Mouse (Mus musculus) neural tube, embryonic 11.5 days (tissue): Measurements from ENCODE around the gene Pdlim7. TPM values are rescaled to one million over a fixed set of nuclear protein-coding genes. Genes with fewer than 3 reads are reported as not detected.
A peak's percentile ranks its signal among the peaks of the same experiment; 100 is the strongest.

Experiments used
- ATAC-seq: fragments of 200-750 bp; cut with Nextera tagmentation; 2 replicates; pipeline ENCODE4 v1.8.0; 2017; ENCODE audit warnings: moderate number of reproducible peaks, mild to moderate bottlenecking, moderate TSS enrichment, moderate library complexity; ENCODE audit not compliant: insufficient read depth, low FRiP score, low TSS enrichment
- DNase-seq: peaks from one replicate; pipeline ENCODE4 v3.0.0-alpha.2; 2015; ENCODE audit warnings: low spot score
- H3K27ac ChIP-seq: fragments of 300-500 bp; sonication (generic); 2 replicates; pipeline ENCODE4 v1.5.1; 2014; ENCODE audit warnings: low read depth, mild to moderate bottlenecking, low read length
- H3K27me3 ChIP-seq: fragments of 300-500 bp; sonication (generic); 2 replicates; pipeline ENCODE4 v1.6.1; 2014; ENCODE audit warnings: mild to moderate bottlenecking, low read length, mixed read lengths; ENCODE audit not compliant: control insufficient read depth, insufficient read depth
- H3K36me3 ChIP-seq: fragments of 300-500 bp; sonication (generic); 2 replicates; pipeline ENCODE4 v1.6.1; 2014; ENCODE audit warnings: mild to moderate bottlenecking, low read length, moderate library complexity, mixed read lengths; ENCODE audit not compliant: control insufficient read depth, insufficient read depth
- H3K4me1 ChIP-seq: fragments of 300-500 bp; sonication (generic); 2 replicates; pipeline ENCODE4 v1.6.1; 2014; ENCODE audit warnings: low read length, mixed read lengths; ENCODE audit not compliant: control insufficient read depth, insufficient read depth
- H3K4me2 ChIP-seq: fragments of 300-500 bp; sonication (generic); 2 replicates; pipeline ENCODE4 v1.6.1; 2014; ENCODE audit warnings: low read depth, mild to moderate bottlenecking, moderate library complexity
- H3K4me3 ChIP-seq: fragments of 300-500 bp; sonication (generic); 2 replicates; pipeline ENCODE4 v1.5.1; 2014; ENCODE audit warnings: low read depth, low read length
- H3K9ac ChIP-seq: fragments of 300-500 bp; sonication (generic); 2 replicates; pipeline ENCODE4 v1.6.1; 2014; ENCODE audit warnings: mild to moderate bottlenecking, low read length
- H3K9me3 ChIP-seq: fragments of 300-500 bp; sonication (generic); 2 replicates; pipeline ENCODE4 v1.6.1; 2016; ENCODE audit warnings: low read length; ENCODE audit not compliant: control insufficient read depth
- WGBS: fragments of 180-500 bp; shearing (Covaris S2); extraction: QIAGEN DNeasy Blood & Tissue Kit; methylation state at CpG from one replicate; pipeline ENCODE4 v1.1.7; 2014; 5-methylcytosine and 5-hydroxymethylcytosine counted together
- polyA plus RNA-seq: library from polyadenylated mRNA; unstranded; fragments of >200 nt; fragmentation: Nextera tagmentation; extraction: Ambion mirVana; gene quantifications from 2 replicates; pipeline ENCODE4 v1.2.1, GENCODE M21; 2014

Pdlim7 gene
- polyA plus RNA-seq, 1 experiment from 2014 or later, result 172 TPM

GRCm38 (mm10) chr13:55540933-55541332 lies 27.5 kb upstream of the Pdlim7 start:
- Histone ChIP-seq H3K27ac (no peak overlapping the region), H3K4me3 (no peak overlapping the region), H3K9ac (no peak overlapping the region), H3K9me3 (no peaks in the 10 kb centered on the region), H3K4me2 (no peak overlapping the region), H3K4me1 (no peaks in the 10 kb centered on the region), H3K36me3 (peaks cover 26% of the 10 kb centered on the region), H3K27me3 (no peaks in the 10 kb centered on the region)
- DNase-seq (no peak), ATAC-seq (no peak)
- WGBS, result 94% methylated on average over 2 of the region's 2 CpGs

GRCm38 (mm10) chr13:55536194-55537175 lies 23.0 kb upstream of the Pdlim7 start, which contains the start of gene Ddx41:
TSS of gene Ddx41 (minus strand) at chr13:55536658.
- Histone ChIP-seq H3K4me1 (peaks cover 4% of the 10 kb centered on the region; the same call in 1 of the 2 replicates), H3K9me3 (no peaks in the 10 kb centered on the region), H3K4me2 (peak within 1 kb of the TSS; percentile 87), H3K36me3 (peaks cover 25% of the 10 kb centered on the region), H3K27me3 (no peaks in the 10 kb centered on the region), H3K4me3 (peak within 1 kb of the TSS; percentile 89), H3K9ac (peak within 1 kb of the TSS; percentile 70), H3K27ac (no peak within 1 kb of the TSS)
- DNase-seq, result peak; percentile 97
- under 1% methylated on average over 65 of the region's 70 CpGs for WGBS
- ATAC-seq, result peak; percentile 96

GRCm38 (mm10) chr13:55535796-55536193 lies 22.3 kb upstream of the Pdlim7 start:
- 20% methylated on average over 17 of the region's 17 CpGs for WGBS
- ATAC-seq, result 0 out of 2 replicates have a peak, but pooled peaks have one; percentile 13
- peaks cover 4% of the 10 kb centered on the region; the same call in 1 of the 2 replicates for H3K4me1 ChIP-seq
- H3K9me3 ChIP-seq, result no peaks in the 10 kb centered on the region
- peak overlapping the region; percentile 87 for H3K4me2 ChIP-seq
- no peaks in the 10 kb centered on the region for H3K27me3 ChIP-seq
- DNase-seq, result no peak
- peaks cover 22% of the 10 kb centered on the region for H3K36me3 ChIP-seq
- peak overlapping the region; percentile 70 for H3K9ac ChIP-seq
- no peak overlapping the region for H3K27ac ChIP-seq
- peak overlapping the region; percentile 89 for H3K4me3 ChIP-seq

GRCm38 (mm10) chr13:55535191-55535590 lies 21.7 kb upstream of the Pdlim7 start:
- H3K27ac ChIP-seq, result no peak overlapping the region
- peaks cover 17% of the 10 kb centered on the region for H3K36me3 ChIP-seq
- DNase-seq (no peak), ATAC-seq (no peak)
- peak overlapping the region; percentile 89 for H3K4me3 ChIP-seq
- no peaks in the 10 kb centered on the region for H3K27me3 ChIP-seq
- WGBS, result 96% methylated on average over 15 of the region's 15 CpGs
- H3K4me1 ChIP-seq, result peaks cover 4% of the 10 kb centered on the region; the same call in 1 of the 2 replicates
- no peak overlapping the region for H3K9ac ChIP-seq
- H3K9me3 ChIP-seq, result no peaks in the 10 kb centered on the region
- H3K4me2 ChIP-seq, result peak overlapping the region; percentile 87

GRCm38 (mm10) chr13:55529198-55529915 lies 15.9 kb upstream of the Pdlim7 start, which contains the start of gene Dok3:
TSS of gene Dok3 (minus strand) at chr13:55529296.
- no peaks in the 10 kb centered on the region for H3K9me3 ChIP-seq
- peaks cover 17% of the 10 kb centered on the region for H3K36me3 ChIP-seq
- H3K4me2 ChIP-seq, result no peak within 1 kb of the TSS
- H3K27ac ChIP-seq, result no peak within 1 kb of the TSS
- H3K4me3 ChIP-seq, result no peak within 1 kb of the TSS
- H3K9ac ChIP-seq, result no peak within 1 kb of the TSS
- no peak for ATAC-seq
- DNase-seq, result no peak
- WGBS, result 85% methylated on average over 8 of the region's 8 CpGs
- no peaks in the 10 kb centered on the region for H3K4me1 ChIP-seq
- H3K27me3 ChIP-seq, result no peaks in the 10 kb centered on the region

- Histone ChIP-seq H3K4me3 (no peak overlapping the region), H3K9me3 (no peaks in the 10 kb centered on the region), H3K4me2 (no peak overlapping the region), H3K4me1 (no peaks in the 10 kb centered on the region), H3K9ac (no peak overlapping the region), H3K27me3 (no peaks in the 10 kb centered on the region), H3K36me3 (peaks cover 9% of the 10 kb centered on the region), H3K27ac (no peak overlapping the region)
- DNase-seq (no peak), ATAC-seq (no peak)
- 81% methylated on average over 18 of the region's 18 CpGs for WGBS
These were observed 14.6 kb upstream of the Pdlim7 start for GRCm38 (mm10) chr13:55527834-55528772.

- ATAC-seq (no peak), DNase-seq (no peak)
- no peak overlapping the region for H3K4me2 ChIP-seq
- no peak overlapping the region for H3K27ac ChIP-seq
- peaks cover 9% of the 10 kb centered on the region for H3K36me3 ChIP-seq
- no peak overlapping the region for H3K9ac ChIP-seq
- no peak overlapping the region for H3K4me3 ChIP-seq
- no peaks in the 10 kb centered on the region for H3K27me3 ChIP-seq
- 90% methylated on average over 16 of the region's 16 CpGs for WGBS
- no peaks in the 10 kb centered on the region for H3K4me1 ChIP-seq
- H3K9me3 ChIP-seq, result no peaks in the 10 kb centered on the region
These were observed 13.7 kb upstream of the Pdlim7 start for GRCm38 (mm10) chr13:55527212-55527611.
